Mouse (Mus musculus) midbrain, embryonic 14.5 days (tissue): ENCODE data around the gene Rad51b. TPM values are rescaled to one million over a fixed set of nuclear protein-coding genes. Genes with fewer than 3 reads are reported as not detected.

Experiments
- ATAC-seq: fragments of 200-750 bp; cut with Nextera tagmentation; 2 replicates; pipeline ENCODE4 v1.8.0; 2017; ENCODE audit warnings: moderate number of reproducible peaks, moderate library complexity; ENCODE audit not compliant: low FRiP score, low TSS enrichment
- DNase-seq: peaks from one replicate; pipeline ENCODE4 v3.0.0-alpha.2; 2015
- H3K27ac ChIP-seq: fragments of 300-500 bp; sonication (generic); replicated peaks from 2 replicates; pipeline ENCODE4 v1.5.1; 2014; ENCODE audit warnings: mild to moderate bottlenecking, low read depth, low read length, moderate library complexity
- H3K27me3 ChIP-seq: fragments of 300-500 bp; sonication (generic); 2 replicates; pipeline ENCODE4 v1.6.1; 2014; ENCODE audit warnings: low read length, control low read depth, mixed read lengths; ENCODE audit not compliant: control insufficient read depth, insufficient read depth
- H3K36me3 ChIP-seq: fragments of 300-500 bp; sonication (generic); 2 replicates; pipeline ENCODE4 v1.6.1; 2014; ENCODE audit warnings: low read length, control low read depth; ENCODE audit not compliant: control insufficient read depth, insufficient read depth
- H3K4me1 ChIP-seq: fragments of 300-500 bp; sonication (generic); 2 replicates; pipeline ENCODE4 v1.6.1; 2014; ENCODE audit warnings: mild to moderate bottlenecking, antibody characterized with exemption, low read length, control low read depth; ENCODE audit not compliant: control insufficient read depth, insufficient read depth
- H3K4me2 ChIP-seq: fragments of 300-500 bp; sonication (generic); 2 replicates; pipeline ENCODE4 v1.6.1; 2014; ENCODE audit warnings: mild to moderate bottlenecking, low read length, moderate library complexity
- H3K4me3 ChIP-seq: fragments of 300-500 bp; sonication (generic); replicated peaks from 2 replicates; pipeline ENCODE4 v1.5.1; 2014; ENCODE audit warnings: low read depth, low read length
- H3K9ac ChIP-seq: fragments of 300-500 bp; sonication (generic); replicated peaks from 2 replicates; pipeline ENCODE4 v1.6.1; 2014; ENCODE audit warnings: mild to moderate bottlenecking, low read length, moderate library complexity
- H3K9me3 ChIP-seq: fragments of 300-500 bp; sonication (generic); 2 replicates; pipeline ENCODE4 v1.6.1; 2016; ENCODE audit warnings: low read length, control low read depth, mixed read lengths; ENCODE audit not compliant: control insufficient read depth
- WGBS: fragments of 180-500 bp; shearing (Covaris S2); extraction: QIAGEN DNeasy Blood & Tissue Kit; methylation state at CpG from one replicate; pipeline ENCODE4 v1.1.7; 2014; 5-methylcytosine and 5-hydroxymethylcytosine counted together
- polyA plus RNA-seq: library from polyadenylated mRNA; unstranded; fragments of >200 nt; fragmentation: Nextera tagmentation; extraction: Ambion mirVana; gene quantifications from 2 replicates; pipeline ENCODE4 v1.2.1, GENCODE M21; 2014

Rad51b gene
- polyA plus RNA-seq, 1 experiment from 2014 or later = 1.6 TPM

GRCm38 (mm10) chr12:79441210-79442005 is 144.3 kb downstream of the Rad51b start:
- no peaks in the 10 kb centered on the region for H3K9me3 ChIP-seq
- H3K4me2 ChIP-seq = no peak overlapping the region
- H3K9ac ChIP-seq = no peak overlapping the region
- H3K27ac ChIP-seq = no peak overlapping the region
- no peaks in the 10 kb centered on the region for H3K27me3 ChIP-seq
- H3K4me1 ChIP-seq = no peaks in the 10 kb centered on the region
- H3K4me3 ChIP-seq = no peak overlapping the region
- no peaks in the 10 kb centered on the region for H3K36me3 ChIP-seq
- WGBS = 83% methylated on average over 12 of the region's 12 CpGs
- DNase-seq (no peak), ATAC-seq (no peak)

DNA sequence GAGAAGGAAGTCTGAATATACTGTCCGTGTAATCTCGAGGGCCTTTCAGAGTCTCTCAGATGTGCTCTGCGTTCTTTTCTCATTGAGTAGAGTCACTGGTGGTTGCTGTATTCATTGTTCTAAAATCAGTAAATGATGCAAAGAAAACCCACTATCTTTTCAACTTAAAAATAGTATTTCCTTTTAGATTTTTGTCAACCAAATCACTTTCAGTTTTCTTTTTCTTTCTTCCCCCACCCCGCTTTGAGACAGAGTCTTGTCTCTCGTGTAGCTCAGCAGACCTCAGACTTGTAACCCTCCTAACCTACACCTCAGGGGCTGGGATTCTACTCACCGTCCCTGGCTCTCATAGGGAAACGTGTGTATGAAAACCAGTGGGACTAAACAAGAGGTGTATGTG is 145.0 kb downstream of the Rad51b start:
- H3K27ac ChIP-seq = no peak overlapping the region
- no peaks in the 10 kb centered on the region for H3K36me3 ChIP-seq
- H3K9ac ChIP-seq = no peak overlapping the region
- H3K4me2 ChIP-seq = no peak overlapping the region
- H3K9me3 ChIP-seq = no peaks in the 10 kb centered on the region
- no peak overlapping the region for H3K4me3 ChIP-seq
- H3K27me3 ChIP-seq = no peaks in the 10 kb centered on the region
- no peak for ATAC-seq
- no peaks in the 10 kb centered on the region for H3K4me1 ChIP-seq
- 83% methylated on average over 7 of the region's 7 CpGs for WGBS
- DNase-seq = no peak

- H3K4me2 ChIP-seq = no peak overlapping the region
- no peaks in the 10 kb centered on the region for H3K9me3 ChIP-seq
- H3K36me3 ChIP-seq = no peaks in the 10 kb centered on the region
- H3K27me3 ChIP-seq = no peaks in the 10 kb centered on the region
- 58% methylated on average over 6 of the region's 6 CpGs for WGBS
- H3K9ac ChIP-seq = no peak overlapping the region
- H3K4me3 ChIP-seq = no peak overlapping the region
- DNase-seq (no peak), ATAC-seq (no peak)
- H3K27ac ChIP-seq = no peak overlapping the region
- no peaks in the 10 kb centered on the region for H3K4me1 ChIP-seq
Observed at GRCm38 (mm10) chr12:79442836-79443390, 145.8 kb downstream of the Rad51b start.

DNA sequence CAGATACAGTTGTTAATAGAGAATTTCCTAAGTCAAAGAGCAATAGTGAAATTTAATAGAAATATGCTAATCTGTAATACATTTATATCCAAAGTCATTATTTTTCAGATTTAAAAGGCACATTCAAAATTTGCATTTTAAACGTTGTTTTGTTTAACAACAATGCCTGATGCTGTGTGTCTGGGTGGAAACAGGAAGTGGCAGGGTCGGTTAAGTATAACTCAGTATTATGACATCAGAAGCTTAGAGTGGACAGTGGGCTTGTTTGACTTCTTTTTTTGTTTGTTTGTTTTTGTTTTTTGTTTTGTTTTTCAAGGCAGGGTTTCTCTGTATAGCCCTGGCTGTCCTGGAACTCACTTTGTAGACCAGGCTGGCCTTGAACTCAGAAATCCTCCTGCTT is 147.6 kb downstream of the Rad51b start:
- H3K4me3 ChIP-seq = no peak overlapping the region
- no peaks in the 10 kb centered on the region for H3K36me3 ChIP-seq
- no peaks in the 10 kb centered on the region for H3K27me3 ChIP-seq
- DNase-seq (no peak), ATAC-seq (no peak)
- no peak overlapping the region for H3K27ac ChIP-seq
- no peaks in the 10 kb centered on the region for H3K4me1 ChIP-seq
- no peaks in the 10 kb centered on the region for H3K9me3 ChIP-seq
- WGBS = 89% methylated on average over 2 of the region's 2 CpGs
- H3K4me2 ChIP-seq = no peak overlapping the region
- no peak overlapping the region for H3K9ac ChIP-seq

DNA sequence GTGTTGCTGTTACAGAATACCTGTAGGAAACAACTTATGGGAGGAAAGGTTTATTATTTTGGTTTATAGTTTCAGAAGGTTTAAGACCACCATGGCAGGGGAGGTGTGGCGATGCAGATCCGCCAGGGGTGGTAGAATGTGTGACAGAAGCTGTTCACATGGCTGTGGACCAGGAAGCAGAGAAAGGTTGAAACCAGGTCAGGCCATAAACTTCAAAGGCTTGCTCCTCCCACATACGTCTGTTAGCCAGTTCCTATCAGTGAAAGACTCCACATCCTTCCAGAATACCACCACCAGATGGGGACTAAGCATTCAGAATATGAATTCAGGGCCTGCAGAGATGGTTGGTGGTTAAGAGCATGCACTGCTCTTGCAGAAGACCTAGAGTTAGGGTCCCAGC is 150.0 kb downstream of the Rad51b start:
- DNase-seq = no peak
- H3K4me2 ChIP-seq = no peak overlapping the region
- H3K27ac ChIP-seq = no peak overlapping the region
- no peaks in the 10 kb centered on the region for H3K27me3 ChIP-seq
- H3K36me3 ChIP-seq = no peaks in the 10 kb centered on the region
- no peak overlapping the region for H3K4me3 ChIP-seq
- no peak for ATAC-seq
- no peaks in the 10 kb centered on the region for H3K9me3 ChIP-seq
- no peaks in the 10 kb centered on the region for H3K4me1 ChIP-seq
- 84% methylated on average over 3 of the region's 3 CpGs for WGBS
- H3K9ac ChIP-seq = no peak overlapping the region

GRCm38 (mm10) chr12:79449817-79450411 is 152.8 kb downstream of the Rad51b start:
- Histone ChIP-seq H3K9me3 (no peaks in the 10 kb centered on the region), H3K4me1 (no peaks in the 10 kb centered on the region), H3K27ac (no peak overlapping the region), H3K4me3 (no peak overlapping the region), H3K36me3 (no peaks in the 10 kb centered on the region), H3K4me2 (no peak overlapping the region), H3K9ac (no peak overlapping the region), H3K27me3 (no peaks in the 10 kb centered on the region)
- 72% methylated on average over 8 of the region's 8 CpGs for WGBS
- no peak for ATAC-seq
- no peak for DNase-seq

GRCm38 (mm10) chr12:79452882-79453281 is 155.8 kb downstream of the Rad51b start:
- H3K4me3 ChIP-seq = no peak overlapping the region
- DNase-seq (no peak), ATAC-seq (no peak)
- H3K9me3 ChIP-seq = no peaks in the 10 kb centered on the region
- H3K9ac ChIP-seq = no peak overlapping the region
- H3K4me1 ChIP-seq = no peaks in the 10 kb centered on the region
- no peaks in the 10 kb centered on the region for H3K27me3 ChIP-seq
- 93% methylated on average over 4 of the region's 4 CpGs for whole genome bisulfite sequencing
- no peak overlapping the region for H3K27ac ChIP-seq
- H3K4me2 ChIP-seq = no peak overlapping the region
- no peaks in the 10 kb centered on the region for H3K36me3 ChIP-seq

DNA sequence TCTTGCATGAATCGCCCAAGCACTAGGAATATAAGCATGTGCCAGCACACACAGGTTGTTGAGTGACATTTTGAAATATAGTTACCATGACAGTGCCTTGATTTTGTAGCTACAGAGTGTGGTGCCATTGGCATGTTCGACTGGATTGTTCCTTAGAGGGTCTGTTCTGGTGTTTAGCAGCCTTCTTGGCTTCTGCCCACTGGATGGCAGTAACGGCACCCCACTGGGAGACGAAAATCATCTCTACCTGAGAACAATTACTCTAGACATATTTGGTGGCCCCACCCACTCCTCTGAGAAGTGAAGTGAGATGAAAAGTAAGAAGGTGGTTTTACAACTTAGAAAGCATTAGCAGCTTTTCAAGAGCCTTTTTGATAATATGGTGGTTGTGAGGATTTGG is 156.9 kb downstream of the Rad51b start:
- Histone ChIP-seq H3K27ac (no peak overlapping the region), H3K36me3 (no peaks in the 10 kb centered on the region), H3K9me3 (no peaks in the 10 kb centered on the region), H3K4me2 (no peak overlapping the region), H3K4me3 (no peak overlapping the region), H3K4me1 (no peaks in the 10 kb centered on the region), H3K27me3 (no peaks in the 10 kb centered on the region), H3K9ac (no peak overlapping the region)
- WGBS = 90% methylated on average over 4 of the region's 4 CpGs
- no peak for ATAC-seq
- no peak for DNase-seq
